Mouse (Mus musculus) Muller cell, postnatal 12 days (primary cell): Measurements from ENCODE around the gene Gm21188.
"Not testable (repeated sequence)": the region's sequence is repeated elsewhere in the genome, so short reads cannot be mapped to it uniquely, and the experiment has no call there.

Experiments
- DNase-seq: peaks from one replicate; pipeline ENCODE4 v3.0.0-alpha.2; 2015; ENCODE audit errors: inconsistent ontology term

Gene Gm21188

DNA sequence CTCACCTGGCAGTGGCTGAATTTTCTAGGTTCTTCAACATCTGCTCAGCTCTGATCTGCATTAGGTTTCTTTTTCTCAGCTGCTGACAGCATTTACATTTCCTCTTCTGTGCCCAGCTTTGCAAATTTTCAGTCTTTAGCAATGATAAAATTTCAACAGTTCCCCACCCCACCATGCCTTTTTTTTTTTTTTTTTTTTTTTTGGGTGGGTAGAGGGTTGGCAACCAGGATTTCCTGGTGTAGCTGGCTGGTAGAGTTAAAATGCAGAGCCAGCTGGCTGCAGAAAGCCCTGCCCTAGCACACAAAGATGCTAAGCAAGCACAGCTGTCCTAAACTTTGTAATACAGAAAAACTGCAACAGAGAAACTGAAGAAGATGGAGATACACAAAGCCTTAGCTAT, at the start of gene Gm21188:
TSS of gene Gm21188 (minus strand) at position 110 of the 400 bp plus-strand sequence.
- not testable (repeated sequence) for DNase-seq

DNA sequence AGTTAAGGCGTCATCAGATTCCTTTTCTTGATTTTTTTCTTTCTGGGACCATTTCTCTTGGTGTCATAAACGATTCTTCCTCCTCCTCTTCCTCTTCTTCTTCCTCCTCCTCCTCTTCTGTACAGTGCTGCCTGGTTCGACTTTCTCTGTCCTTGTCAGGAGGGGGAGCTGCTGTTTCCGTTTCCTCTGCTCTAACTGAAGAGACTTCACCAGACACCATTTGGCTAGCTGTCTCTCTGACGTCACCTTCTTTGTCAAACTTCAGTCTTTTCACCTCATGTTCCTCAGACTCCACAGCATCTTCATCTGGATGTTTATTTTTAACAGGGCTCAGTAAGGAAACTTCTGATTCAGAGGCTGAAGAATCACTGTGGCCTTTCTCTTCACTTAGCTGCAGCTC, 47.3 kb upstream of the Gm21188 start:
- DNase-seq, result not testable (repeated sequence)

DNA sequence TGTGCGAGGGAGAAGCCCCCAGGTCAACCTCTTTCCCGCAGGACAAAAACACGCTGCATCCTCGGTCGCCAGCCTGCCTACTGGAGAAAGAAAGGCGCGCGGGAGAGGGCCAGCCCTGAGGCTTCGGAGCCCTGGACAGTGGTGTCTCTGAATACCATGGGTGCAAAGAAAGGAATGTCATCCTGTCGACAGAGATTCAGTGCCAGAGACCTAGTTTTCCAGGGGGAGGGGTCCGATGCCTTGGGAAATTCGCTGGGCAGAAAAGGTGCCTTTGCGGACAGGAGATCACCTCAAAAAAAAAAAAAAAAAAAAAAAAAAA, 44.9 kb upstream of the Gm21188 start:
- not testable (repeated sequence) for DNase-seq

DNA sequence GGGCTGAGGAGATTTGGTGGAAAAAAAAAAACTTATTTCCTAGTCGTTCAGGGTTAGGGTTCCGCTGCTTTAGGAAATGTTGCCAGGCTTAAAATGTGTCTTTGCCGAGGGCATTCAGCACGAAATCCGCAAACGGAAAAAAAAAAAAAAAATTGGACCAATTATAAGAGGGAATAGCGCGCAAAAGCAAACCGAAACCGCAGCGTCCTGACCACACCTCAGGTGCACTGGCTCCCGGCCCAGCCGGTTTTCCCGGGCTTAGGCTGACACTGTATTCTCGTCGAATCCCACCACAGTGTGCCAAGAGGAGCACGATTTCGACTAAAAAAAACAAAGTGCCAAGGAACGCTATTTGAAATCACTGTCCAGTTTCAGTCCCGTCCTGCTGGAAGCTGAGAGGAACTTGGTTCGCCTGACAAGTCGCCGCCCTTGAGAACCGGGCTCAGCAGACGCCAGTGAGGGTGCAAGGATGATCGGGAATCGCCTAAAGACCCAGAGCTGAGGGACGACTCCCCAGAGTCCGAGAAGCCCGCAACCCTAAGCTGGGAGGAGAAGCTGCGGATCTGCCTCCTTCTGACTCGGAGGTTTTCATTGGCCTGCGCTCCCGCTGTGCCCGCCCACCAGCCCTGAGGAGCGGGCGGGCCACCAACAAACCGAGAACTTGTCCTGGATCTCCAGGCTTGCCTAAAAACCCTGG, 44.4 kb upstream of the Gm21188 start:
- peak; percentile 6 for DNase-seq

DNA sequence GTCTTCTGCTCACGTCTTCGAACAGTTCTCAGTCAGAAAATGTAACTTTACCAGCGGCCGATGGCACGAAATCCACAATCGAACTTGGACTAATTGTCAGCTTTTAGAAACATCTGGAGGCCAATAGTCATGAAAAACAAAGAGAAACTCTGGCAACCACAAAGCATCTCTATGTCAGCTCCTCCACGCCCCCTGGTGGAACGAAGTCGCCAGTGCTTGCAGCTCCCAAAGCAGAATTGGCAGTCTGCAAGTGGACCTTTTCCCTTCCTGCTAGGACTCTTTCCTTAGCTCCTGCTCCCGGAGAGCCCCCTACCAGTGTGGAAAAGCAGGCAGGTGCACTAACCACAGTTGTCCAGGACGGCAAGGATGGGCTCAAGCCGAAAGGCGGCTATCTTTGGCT, 41.0 kb upstream of the Gm21188 start:
- not testable (repeated sequence) for DNase-seq

DNA sequence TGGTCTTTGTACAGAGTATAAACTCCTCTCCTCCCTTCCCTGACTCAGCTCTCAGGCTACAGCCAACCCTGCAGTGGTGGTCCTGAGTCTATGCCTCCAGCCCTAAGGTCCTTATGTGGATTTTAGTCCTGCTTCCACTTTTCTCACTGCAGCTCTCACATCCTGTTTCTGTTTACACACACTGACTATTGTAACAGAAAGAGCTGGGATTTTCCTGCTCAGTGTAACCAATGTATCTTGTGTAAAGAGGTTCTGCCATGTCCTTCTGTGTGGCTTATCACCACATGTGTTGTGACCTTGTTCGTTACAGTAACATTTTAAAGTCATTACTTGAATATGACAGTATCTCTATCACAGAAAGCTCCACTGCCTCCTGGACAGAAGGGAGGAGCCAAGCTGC, 27.6 kb upstream of the Gm21188 start:
- not testable (repeated sequence) for DNase-seq

DNA sequence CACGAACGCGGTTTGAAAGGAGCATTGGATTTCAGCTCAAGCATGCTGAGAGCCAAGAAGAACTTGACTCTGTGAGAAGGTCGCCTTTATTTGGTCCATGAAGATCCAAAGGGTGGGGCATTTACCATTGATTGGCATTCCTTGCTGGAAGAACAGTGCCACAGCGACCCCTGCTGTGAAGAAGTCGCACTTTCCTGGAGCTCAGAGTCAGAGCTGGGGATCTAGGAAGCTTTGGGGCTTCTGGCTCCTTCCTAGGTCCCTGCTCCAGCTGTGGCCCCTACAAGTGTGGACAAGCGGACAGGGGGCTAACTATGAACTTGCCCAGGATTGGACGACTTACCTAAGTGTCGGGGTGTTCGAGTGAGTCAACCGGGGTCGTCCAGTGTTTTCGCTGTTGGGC, 18.9 kb upstream of the Gm21188 start:
- not testable (repeated sequence) for DNase-seq

DNA sequence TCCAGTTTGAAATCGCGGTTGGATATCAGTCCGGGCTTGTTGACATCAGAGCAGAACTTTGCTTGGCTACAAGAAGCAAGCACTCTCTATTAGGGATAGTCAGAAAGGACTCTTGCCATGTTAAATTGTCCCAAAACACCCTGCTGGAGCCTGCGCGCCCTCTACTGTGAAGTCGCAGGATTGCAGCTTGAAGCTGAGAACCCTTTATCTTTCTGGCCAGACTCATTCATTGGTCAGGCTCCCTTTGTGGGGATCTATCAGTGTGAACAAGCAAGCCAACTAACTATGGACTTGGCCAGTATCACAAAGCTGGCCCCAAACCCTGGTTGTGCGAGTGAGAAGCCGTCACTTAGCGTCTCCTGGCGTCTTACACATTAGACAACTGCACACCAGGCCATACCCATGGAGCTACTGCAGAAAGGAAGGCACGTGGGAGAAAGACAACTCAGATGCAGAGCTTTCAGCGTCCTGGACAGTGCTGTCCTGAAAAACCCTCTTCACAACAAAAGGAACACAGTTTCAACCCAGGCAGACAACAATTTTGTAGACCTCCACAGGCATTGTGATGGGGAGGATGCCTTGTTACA, 18.1 kb upstream of the Gm21188 start:
- DNase-seq, result not testable (repeated sequence)

DNA sequence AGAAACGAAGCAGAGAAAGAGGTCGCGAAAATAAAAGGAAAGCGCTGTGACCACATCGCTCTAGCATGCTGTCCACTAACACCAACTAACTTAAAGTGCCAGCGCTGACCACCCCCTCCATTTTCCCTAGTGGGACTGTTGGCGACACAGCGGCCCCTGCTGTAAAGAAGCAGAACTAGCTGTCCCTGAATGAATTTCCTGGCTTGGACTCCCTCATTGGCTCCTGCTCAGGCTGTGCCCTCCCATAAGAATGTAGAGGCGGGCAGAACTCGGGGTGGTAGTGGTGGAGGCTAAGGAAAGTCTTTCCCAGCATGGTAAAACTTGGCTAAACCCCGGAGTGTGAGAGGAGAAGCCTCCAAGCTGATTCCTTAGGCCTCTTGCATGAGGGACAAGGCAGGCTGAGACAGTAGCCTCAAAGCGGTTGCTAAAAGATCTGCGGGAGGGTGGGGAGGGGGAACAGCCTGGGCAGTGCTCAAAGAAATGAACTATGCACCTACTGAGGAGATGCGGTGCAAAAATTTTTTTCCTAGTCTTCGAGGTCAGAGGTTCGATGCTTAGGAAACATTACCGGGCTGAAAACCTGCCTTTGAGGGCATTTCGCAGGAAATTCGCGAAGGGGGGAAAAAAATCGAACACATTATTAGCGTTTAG, 11.6 kb upstream of the Gm21188 start:
- not testable (repeated sequence) for DNase-seq

DNA sequence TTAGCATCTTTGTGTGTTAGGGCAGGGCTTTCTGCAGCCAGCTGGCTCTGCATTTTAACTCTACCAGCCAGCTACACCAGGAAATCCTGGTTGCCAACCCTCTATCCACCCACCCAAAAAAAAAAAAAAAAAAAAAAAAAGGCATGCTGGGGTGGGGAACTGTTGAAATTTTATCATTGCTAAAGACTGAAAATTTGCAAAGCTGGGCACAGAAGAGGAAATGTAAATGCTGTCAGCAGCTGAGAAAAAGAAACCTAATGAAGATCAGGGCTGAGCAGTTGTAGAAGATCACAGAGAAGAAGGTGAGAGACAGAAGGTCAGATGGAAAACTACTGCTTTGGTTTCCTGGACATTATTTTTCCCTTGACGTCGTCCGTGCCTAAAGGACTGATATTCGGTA, 10.9 kb upstream of the Gm21188 start:
- DNase-seq, result not testable (repeated sequence)

DNA sequence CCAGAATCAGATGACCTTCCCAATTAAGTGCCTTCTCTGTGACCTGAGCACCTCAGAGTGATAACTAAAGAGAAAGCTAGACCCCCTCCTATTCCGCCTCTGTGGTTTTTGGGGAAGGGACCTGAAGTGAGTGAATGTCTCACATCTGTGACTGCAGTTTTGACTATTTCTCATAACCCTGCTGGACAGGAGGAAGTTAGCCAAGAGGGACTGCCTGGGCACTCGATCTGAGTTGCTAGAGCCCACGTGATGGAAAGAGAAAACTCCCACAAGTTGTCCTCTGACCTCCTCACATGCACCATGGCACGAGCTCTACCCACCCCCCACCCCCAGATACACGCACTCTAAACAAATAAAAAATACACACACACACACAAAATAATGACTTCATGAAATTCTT, 3.4 kb downstream of the Gm21188 start:
- not testable (repeated sequence) for DNase-seq

DNA sequence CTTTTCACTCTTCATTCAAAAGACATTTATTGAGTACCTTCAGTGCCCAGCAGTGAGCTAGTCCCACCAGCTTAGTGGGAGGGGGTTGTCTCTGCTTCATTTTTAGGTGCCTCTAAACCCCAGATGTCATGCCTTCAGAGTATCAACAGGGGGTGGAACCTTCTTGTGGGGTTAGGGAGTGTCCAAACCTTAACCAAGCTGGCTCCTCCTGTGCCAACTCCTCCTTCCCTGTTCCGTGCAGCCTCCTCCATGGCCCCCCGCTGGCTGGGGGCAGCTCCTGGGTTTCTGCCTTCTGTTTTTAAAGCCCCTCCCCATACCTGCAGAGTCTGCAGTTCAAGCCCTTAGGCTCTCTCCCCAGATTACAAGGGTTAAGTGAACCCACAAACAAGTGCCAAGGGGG, 3.8 kb downstream of the Gm21188 start:
- DNase-seq, result not testable (repeated sequence)

DNA sequence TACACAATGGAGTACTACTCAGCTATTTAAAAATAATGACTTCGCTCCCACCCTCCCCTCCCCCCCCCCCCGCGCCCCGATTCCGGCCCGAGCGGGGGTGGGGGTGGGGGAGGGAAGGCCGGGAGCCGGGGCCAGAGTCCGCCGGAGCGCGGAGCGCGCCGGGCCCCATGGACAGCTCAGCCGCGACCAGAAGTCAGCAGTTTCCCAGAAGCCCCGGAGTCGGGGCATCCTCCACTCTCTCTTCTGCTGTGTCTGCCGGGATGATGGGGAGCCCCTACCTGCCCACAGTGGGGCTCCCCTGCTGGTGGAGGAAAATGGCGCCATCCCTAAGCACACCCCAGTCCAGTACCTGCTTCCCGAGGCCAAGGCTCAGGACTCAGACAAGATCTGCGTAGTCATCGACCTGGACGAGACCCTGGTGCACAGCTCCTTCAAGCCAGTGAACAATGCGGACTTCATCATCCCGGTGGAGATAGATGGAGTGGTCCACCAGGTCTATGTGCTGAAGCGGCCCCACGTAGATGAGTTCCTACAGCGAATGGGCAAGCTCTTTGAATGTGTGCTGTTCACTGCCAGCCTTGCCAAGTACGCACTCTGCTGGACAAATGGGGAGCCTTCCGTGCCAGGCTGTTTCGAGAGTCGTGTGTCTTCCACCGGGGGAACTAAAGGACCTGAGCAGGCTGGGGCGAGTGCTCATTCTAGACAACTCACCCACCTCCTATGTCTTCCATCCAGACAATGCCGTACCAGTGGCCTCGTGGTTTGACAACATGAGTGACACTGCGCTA, 5.4 kb downstream of the Gm21188 start:
- DNase-seq, result not testable (repeated sequence)

DNA sequence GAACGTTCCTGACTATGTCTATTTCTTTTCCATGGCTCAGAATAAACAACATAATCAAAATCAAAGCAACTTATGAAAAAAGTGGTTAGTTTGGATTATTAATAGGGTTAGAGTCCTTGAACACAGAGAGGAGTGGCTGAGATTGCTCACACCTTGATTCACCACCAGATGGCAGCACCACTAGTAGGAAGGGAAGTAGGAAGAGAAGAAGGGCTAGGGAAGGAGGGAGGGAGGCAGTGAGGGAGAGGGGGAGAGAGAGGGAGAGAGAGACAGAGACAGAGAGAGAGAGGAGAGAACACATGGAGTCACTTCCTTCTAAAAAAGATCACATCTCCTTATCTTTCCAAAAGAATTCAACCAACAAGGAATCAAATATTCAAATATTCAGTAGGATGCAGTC, 10.8 kb downstream of the Gm21188 start:
- not testable (repeated sequence) for DNase-seq

DNA sequence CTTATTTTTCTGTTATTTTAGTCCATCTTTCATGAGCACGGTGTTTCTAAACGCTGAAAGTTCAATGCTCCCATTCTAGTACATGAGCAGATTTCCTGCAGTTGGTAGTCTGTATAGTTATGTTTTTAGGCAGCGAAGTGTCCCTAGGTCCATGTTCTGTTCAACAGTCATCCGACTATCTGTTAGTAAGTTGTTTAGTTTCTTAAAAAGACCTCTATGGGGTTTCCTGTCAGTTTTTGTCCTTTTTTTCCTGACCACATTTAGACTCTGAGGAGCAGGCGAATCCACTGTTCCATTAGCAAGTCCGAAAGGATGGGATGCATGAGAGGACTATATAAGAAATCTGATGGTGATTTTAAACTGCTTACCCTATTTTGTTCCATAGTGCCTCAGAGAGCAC, 14.1 kb downstream of the Gm21188 start:
- not testable (repeated sequence) for DNase-seq

DNA sequence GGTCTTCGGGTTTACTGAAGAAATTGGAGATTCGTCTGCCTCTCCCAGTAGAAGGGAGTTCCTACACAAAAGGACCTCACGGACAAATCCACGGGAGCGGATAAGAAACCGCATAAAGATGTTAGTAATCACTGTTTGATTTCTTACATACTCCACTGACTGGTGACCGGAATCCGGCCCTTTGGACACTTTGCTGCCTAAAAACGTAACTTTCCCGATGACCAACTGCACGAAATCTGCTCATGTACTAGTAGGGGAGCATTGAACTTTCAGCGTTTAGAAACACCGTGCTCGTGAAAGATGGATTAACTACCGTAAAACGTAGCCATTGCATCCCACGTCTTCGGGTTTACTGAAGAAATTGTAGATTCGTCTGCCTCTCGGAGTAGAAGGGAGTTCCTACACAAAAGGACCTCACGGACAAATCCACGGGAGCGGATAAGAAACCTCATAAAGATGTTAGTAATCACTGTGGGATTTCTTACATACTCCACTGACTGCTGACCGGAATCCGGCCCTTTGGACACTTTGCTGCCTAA, 15.3 kb downstream of the Gm21188 start:
- DNase-seq, result not testable (repeated sequence)

DNA sequence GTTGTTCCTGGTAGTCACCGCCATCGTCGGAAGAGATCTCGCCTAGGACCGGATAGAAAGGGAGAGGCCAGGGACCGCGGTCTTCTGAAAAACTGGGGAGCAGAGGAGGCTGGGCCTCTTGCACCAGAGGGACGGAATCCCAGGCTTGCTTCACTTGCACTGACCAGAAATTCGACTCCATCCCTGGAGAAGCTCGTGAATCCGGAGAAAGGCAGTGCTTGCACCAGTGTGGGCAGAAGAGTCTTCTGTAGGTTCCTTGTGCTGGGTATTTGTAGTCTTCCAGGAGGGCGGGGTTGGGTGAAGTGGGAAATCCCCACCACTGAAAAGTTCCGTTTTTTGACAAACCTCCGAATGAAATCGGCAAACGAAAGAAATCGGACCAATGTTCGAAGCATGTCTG, 16.8 kb downstream of the Gm21188 start:
- not testable (repeated sequence) for DNase-seq

DNA sequence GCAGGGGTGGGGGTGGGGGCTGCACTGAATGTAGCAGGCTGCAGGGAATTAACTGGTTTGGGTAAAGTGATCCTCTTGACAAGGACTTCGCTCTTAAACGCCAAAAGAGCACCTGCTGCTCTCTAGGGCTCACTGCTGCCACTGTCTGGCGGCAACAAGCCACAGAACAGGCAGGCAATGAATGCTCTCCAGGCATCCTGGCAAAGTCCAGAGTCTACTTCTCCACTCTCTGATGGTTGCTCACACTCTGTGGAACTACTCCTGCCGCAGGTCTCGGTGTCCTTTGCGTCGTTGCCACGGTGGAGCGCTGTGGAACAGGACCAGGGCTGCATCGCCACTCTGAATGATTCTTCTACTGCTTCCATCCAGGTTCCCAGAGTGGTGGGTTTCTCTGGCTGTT, 17.4 kb downstream of the Gm21188 start:
- DNase-seq, result not testable (repeated sequence)

DNA sequence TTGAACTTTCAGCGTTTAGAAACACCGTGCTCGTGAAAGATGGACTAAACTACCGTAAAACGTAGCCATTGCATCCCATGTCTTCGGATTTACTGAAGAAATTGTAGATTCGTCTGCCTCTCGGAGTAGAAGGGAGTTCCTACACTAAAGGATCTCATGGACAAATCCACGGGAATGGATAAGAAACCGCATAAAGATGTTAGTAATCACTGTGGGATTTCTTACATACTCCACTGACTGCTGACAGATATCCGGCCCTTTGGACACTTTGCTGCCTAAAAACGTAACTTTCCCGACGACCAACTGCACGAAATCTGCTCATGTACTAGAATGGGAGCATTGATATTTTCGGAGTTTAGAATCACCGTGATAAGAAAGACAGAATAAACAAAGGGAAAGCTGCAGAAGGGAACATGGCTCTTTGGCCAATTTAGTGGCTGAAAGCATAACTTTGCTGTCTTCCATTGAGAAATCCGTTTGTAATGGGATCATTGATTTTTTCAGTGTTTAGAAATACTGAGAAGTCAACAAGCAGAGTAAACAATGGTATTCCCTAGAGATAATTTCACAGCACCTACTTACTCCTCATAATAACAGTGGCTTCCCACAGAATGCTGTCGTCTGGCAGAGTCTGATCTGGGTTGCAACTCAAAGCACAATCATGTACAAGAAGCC, 18.3 kb downstream of the Gm21188 start:
- not testable (repeated sequence) for DNase-seq

DNA sequence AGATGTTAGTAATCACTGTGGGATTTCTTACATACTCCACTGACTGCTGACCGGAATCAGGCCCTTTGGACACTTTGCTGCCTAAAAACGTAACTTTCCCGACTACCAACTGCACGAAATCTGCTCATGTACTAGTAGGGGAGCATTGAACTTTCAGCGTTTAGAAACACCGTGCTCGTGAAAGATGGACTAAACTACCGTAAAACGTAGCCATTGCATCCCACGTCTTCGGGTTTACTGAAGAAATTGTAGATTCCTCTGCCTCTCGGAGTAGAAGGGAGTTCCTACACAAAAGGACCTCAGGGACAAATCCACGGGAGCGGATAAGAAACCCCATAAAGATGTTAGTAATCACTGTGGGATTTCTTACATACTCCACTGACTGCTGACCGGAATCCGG, 20.3 kb downstream of the Gm21188 start:
- not testable (repeated sequence) for DNase-seq

DNA sequence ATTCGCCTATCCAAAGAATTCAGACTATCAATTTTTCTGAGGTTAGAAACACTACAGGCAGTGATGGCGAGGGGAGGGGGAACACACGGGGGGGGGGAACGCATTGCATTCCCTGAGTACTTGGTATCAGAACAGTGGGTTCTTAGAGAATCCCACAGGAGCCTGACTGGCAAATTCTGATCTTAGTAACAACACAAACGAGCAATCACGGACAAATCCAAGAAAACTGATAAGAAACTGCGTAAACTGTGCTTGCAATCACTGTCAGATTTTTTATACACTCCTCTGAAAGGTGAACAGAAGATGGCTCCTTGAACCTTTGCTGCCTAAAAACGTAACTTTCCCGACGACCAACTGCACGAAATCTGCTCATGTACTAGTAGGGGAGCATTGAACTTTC, 24.6 kb downstream of the Gm21188 start:
- not testable (repeated sequence) for DNase-seq
